Mouse (Mus musculus): ENCODE data around the gene Galk2. TPM values are rescaled to one million over a fixed set of nuclear protein-coding genes. Genes with fewer than 3 reads are reported as not detected.

Galk2 gene
- total RNA-seq (2023) = 10 to 100 TPM; 23.1 to 24.7 TPM

DNA sequence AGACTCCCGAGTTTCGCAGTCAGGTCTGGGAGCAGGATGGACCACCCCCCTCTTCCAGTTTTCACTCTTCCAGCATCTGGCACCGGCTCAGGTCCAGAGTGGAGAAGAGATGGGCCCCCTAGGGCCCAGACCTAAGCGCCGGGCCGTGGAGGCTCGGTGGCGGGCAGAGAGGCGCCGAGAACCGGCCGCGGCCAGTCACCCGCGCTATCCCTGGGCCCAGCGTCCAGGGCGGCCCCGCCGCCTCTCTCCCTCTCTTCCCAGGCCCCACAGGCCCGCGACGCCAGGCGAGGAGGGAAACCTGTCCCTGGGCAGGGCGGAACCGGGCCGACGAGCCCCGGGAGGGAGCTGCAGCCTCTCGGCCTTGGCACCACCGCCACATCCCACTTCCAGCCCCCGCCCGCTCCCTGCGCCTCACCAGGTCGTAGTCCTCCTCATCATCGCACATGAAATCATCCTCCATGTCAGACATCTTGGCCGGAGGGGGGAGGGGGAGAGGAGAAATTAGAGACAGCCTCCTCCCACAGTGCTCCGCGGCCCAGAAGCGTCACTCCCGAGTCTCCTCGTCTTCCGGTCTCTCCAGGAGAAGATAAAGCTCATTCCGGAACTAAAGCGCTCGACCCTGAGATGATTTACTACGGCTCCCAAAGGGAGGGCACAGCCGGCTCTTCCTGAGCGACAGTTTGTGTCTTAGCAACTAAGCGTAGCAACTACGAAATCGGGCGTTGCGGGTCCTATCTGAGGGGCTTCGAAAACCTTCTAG, at the start of gene Galk2, which contains the start of gene Cops2:
Gene Galk2, plus strand, starts transcription at position 589 of the 760 bp plus-strand sequence.
Gene Cops2, minus strand, starts transcription at position 619 of the 760 bp plus-strand sequence.

Other genes with a start within 250 kb of the Galk2 start
- gene Cep152, start 234.0 kb upstream of the Galk2 start, total RNA-seq (2023) = 10 to 100 TPM; 19.7 to 20.7 TPM
- 10 to 100 TPM; 36.6 to 37.1 TPM for gene Eid1, start 186.0 kb upstream of the Galk2 start, total RNA-seq (2023)
- gene Shc4, start 135.0 kb upstream of the Galk2 start, total RNA-seq (2023) = under 1 TPM; 0.21 to 0.35 TPM
- 10 to 100 TPM; 54.9 to 58.5 TPM for gene Secisbp2l, start 76.2 kb upstream of the Galk2 start, total RNA-seq (2023)
- gene Cops2, start within 50 bp of the Galk2 start, total RNA-seq (2023) = 10 to 100 TPM; 58.9 to 70.3 TPM
- gene Fgf7, start 175.5 kb downstream of the Galk2 start, total RNA-seq (2023) = not detected